In genomic region chr13:97245157-97245556, GRCm38 (mm10) we compare ENCODE assay signal across 13 mouse cellular contexts. TPM values are rescaled to one million over a fixed set of nuclear protein-coding genes. Genes with fewer than 3 reads are reported as not detected.
DNase-seq lines count a peak whose midpoint lies in the region; ATAC-seq and TF ChIP-seq lines count a peak whose summit lies in the region.
"Had no signal": no experiment of that assay in that cellular context is flagged by ENCODE, and none has a peak within 500 bp of the region (broad histone marks: within the 10 kb centered on the region; RNA-seq: fewer than 3 reads in every experiment).

No protein-coding gene starts in this region.

- peak overlapping the region; percentile 87; the same call in 1 of the 2 replicates for H3K4me3 ChIP-seq in heart, embryonic 13.5 days
- no peak overlapping the region for H3K4me3 ChIP-seq in heart, adult 2 months
- peak overlapping the region; percentile 94; the same call in 1 of the 2 replicates for H3K4me3 ChIP-seq in neural tube, embryonic 12.5 days
- no peak overlapping the region for H3K4me3 ChIP-seq in midbrain, embryonic 11.5 days (ENCODE audit: low read depth, low read length)

- no peak for TF ChIP-seq POLR2A in heart, adult 2 months (IDR thresholded peaks at IDR 0.05; ENCODE audit: insufficient read depth, low read depth, low read length)

- H3K79me2 ChIP-seq in heart, adult 2 months (replicated peaks; ENCODE audit: control insufficient read depth, insufficient read depth, low read length): no peaks in the 10 kb centered on the region

- ATAC-seq in heart, embryonic 13.5 days (ENCODE audit: extremely low read depth, insufficient number of reproducible peaks, low FRiP score, low TSS enrichment): no peak
- ATAC-seq in neural tube, embryonic 12.5 days (ENCODE audit: low FRiP score, low read depth): no peak
- ATAC-seq in midbrain, embryonic 11.5 days (ENCODE audit: low FRiP score): no peak
- ATAC-seq in erythroblast, adult 5-6 weeks (replicated peaks; ENCODE audit: low FRiP score, poor library complexity, severe bottlenecking): no peak

- H3K9me3 ChIP-seq in heart, embryonic 13.5 days: no peaks in the 10 kb centered on the region
- H3K9me3 ChIP-seq in neural tube, embryonic 12.5 days: no peaks in the 10 kb centered on the region
- H3K9me3 ChIP-seq in midbrain, embryonic 11.5 days (ENCODE audit: control insufficient read depth, low read length): no peaks in the 10 kb centered on the region

- H3K36me3 ChIP-seq in heart, embryonic 13.5 days: peaks cover 48% of the 10 kb centered on the region
- peaks cover 4% of the 10 kb centered on the region for H3K36me3 ChIP-seq in heart, adult 2 months (ENCODE audit: control insufficient read depth, insufficient read depth, low read length)
- peaks cover 45% of the 10 kb centered on the region for H3K36me3 ChIP-seq in neural tube, embryonic 12.5 days
- H3K36me3 ChIP-seq in midbrain, embryonic 11.5 days (ENCODE audit: control insufficient read depth, insufficient read depth, low read length): peaks cover 29% of the 10 kb centered on the region

- H3K4me2 ChIP-seq in heart, embryonic 13.5 days: peak overlapping the region; percentile 85
- peak overlapping the region; percentile 85 for H3K4me2 ChIP-seq in neural tube, embryonic 12.5 days (replicated peaks)
- no peak overlapping the region for H3K4me2 ChIP-seq in midbrain, embryonic 11.5 days

- H3K4me1 ChIP-seq in heart, embryonic 13.5 days: peaks cover 85% of the 10 kb centered on the region
- peaks cover 29% of the 10 kb centered on the region for H3K4me1 ChIP-seq in heart, adult 2 months (ENCODE audit: control insufficient read depth, insufficient read depth, low read length)
- peaks cover 77% of the 10 kb centered on the region for H3K4me1 ChIP-seq in neural tube, embryonic 12.5 days
- peaks cover 66% of the 10 kb centered on the region for H3K4me1 ChIP-seq in midbrain, embryonic 11.5 days (ENCODE audit: control insufficient read depth, insufficient read depth, low read length)

- no peaks in the 10 kb centered on the region for H3K27me3 ChIP-seq in heart, embryonic 13.5 days (replicated peaks)
- no peaks in the 10 kb centered on the region for H3K27me3 ChIP-seq in heart, adult 2 months (ENCODE audit: control insufficient read depth, insufficient read depth, low read length)
- no peaks in the 10 kb centered on the region for H3K27me3 ChIP-seq in neural tube, embryonic 12.5 days (replicated peaks)
- H3K27me3 ChIP-seq in midbrain, embryonic 11.5 days (ENCODE audit: control insufficient read depth, insufficient read depth, low read length): peaks cover 2% of the 10 kb centered on the region; the same call in 1 of the 2 replicates

- 80% methylated on average over 12 of the region's 12 CpGs for WGBS in heart, embryonic 13.5 days
- WGBS in heart, adult 2 months: 83% methylated on average over 12 of the region's 12 CpGs
- 86% methylated on average over 12 of the region's 12 CpGs for WGBS in neural tube, embryonic 12.5 days
- WGBS in midbrain, embryonic 11.5 days: 93% methylated on average over 12 of the region's 12 CpGs

- no peak overlapping the region for H3K27ac ChIP-seq in heart, embryonic 13.5 days (replicated peaks)
- no peak overlapping the region for H3K27ac ChIP-seq in heart, adult 2 months
- no peak overlapping the region for H3K27ac ChIP-seq in neural tube, embryonic 12.5 days
- no peak overlapping the region for H3K27ac ChIP-seq in midbrain, embryonic 11.5 days (ENCODE audit: low read depth, low read length)
- H3K27ac ChIP-seq: macrophage had no signal

- TF ChIP-seq EP300 in heart, adult 2 months (IDR thresholded peaks at IDR 0.05; ENCODE audit: insufficient read depth, low read depth, low read length): no peak

- TF ChIP-seq CTCF in heart, adult 2 months (IDR thresholded peaks at IDR 0.05): no peak

- DNase-seq in heart, adult 2 months: no peak
- no peak for DNase-seq in neural tube, embryonic 10.5 days (ENCODE audit: extremely low spot score, low spot score)
- DNase-seq in midbrain, embryonic 11.5 days (ENCODE audit: low spot score, missing footprints): peak; percentile 75
- DNase-seq in adrenal gland, adult 18-20 months (ENCODE audit: low spot score in 2 of 2): no peak
- no peak for DNase-seq in frontal cortex, postnatal 25 days (ENCODE audit: low spot score in 2 of 2)
- DNase-seq: adrenal gland, postnatal 10 days; cerebellum, adult 11 months; gastrocnemius, postnatal 36 days; thymus, adult 18-20 months had no signal

- intact Hi-C loops in heart, adult 2 months (cut with DNase I): no loop called here

- H3K9ac ChIP-seq in heart, embryonic 13.5 days: no peak overlapping the region; the same call in 1 of the 2 replicates
- H3K9ac ChIP-seq in heart, adult 2 months (ENCODE audit: low read depth, low read length): no peak overlapping the region
- H3K9ac ChIP-seq in neural tube, embryonic 12.5 days: no peak overlapping the region
- no peak overlapping the region for H3K9ac ChIP-seq in midbrain, embryonic 11.5 days (ENCODE audit: low read length)

RNA-seq across cellular contexts. Expression of gene Enc1, which starts 4.3 kb away (rescaled TPM):
- 4.0 TPM in 2 replicates for polyA plus RNA-seq in heart, embryonic 13.5 days (2015; fragmentation: Nextera tagmentation; extraction: Ambion mirVana)
- 1 to 10 TPM; 7.7 to 10.0 TPM for total RNA-seq in heart, adult 2 months (2021)
- polyA plus RNA-seq in heart, adult 2 months (2012; rRNA removed): 5.2 and 6.3 TPM in 2 replicates
- 28.8 and 35.3 TPM in 2 replicates for polyA plus RNA-seq in neural tube, embryonic 12.5 days (2016; fragmentation: Nextera tagmentation; extraction: Ambion mirVana)
- polyA plus RNA-seq in midbrain, embryonic 11.5 days (2014; fragmentation: Nextera tagmentation; extraction: Ambion mirVana): 18.4 and 19.8 TPM in 2 replicates
- total RNA-seq in adrenal gland, adult 18-20 months (2021): 10 to 100 TPM in 1 of 2 experiments, 1 to 10 TPM in 1; 6.2 to 10.6 TPM
- total RNA-seq in erythroblast, adult 5-6 weeks (2015; ENCODE audit: low replicate concordance): 0.21 TPM in 1 of 2 replicates, not detected in the other
- total RNA-seq in erythroblast, adult 5-6 weeks (2017; ENCODE audit: low replicate concordance): 0.17 and 0.56 TPM in 2 replicates

RNA-seq across cellular contexts. Expression of gene Hexb, which starts 47.0 kb away (rescaled TPM):
- 33.4 and 33.9 TPM in 2 replicates for polyA plus RNA-seq in heart, embryonic 13.5 days (2015; fragmentation: Nextera tagmentation; extraction: Ambion mirVana)
- 10 to 100 TPM; 21.2 to 21.7 TPM for total RNA-seq in heart, adult 2 months (2021)
- polyA plus RNA-seq in heart, adult 2 months (2012; rRNA removed): 21.3 and 26.5 TPM in 2 replicates
- 29.2 and 30.1 TPM in 2 replicates for polyA plus RNA-seq in neural tube, embryonic 12.5 days (2016; fragmentation: Nextera tagmentation; extraction: Ambion mirVana)
- polyA plus RNA-seq in midbrain, embryonic 11.5 days (2014; fragmentation: Nextera tagmentation; extraction: Ambion mirVana): 25.8 and 26.1 TPM in 2 replicates
- 10 to 100 TPM; 40.3 to 48.1 TPM for total RNA-seq in adrenal gland, adult 18-20 months (2021)
- 43.3 and 54.6 TPM in 2 replicates for total RNA-seq in erythroblast, adult 5-6 weeks (2015; ENCODE audit: low replicate concordance)
- total RNA-seq in erythroblast, adult 5-6 weeks (2017; ENCODE audit: low replicate concordance): 18.8 and 34.1 TPM in 2 replicates

Comparison
In these comparisons a context has a peak if more than half of its experiments do, and no peak if none do; other contexts are left out.
1. H3K4me3 ChIP-seq: peak in heart, embryonic 13.5 days (single experiment) and neural tube, embryonic 12.5 days (single experiment); none in heart, adult 2 months (single experiment) and midbrain, embryonic 11.5 days (single experiment).